Mouse (Mus musculus): ENCODE results near the gene Caln1. TPM values are rescaled to one million over a fixed set of nuclear protein-coding genes. Genes with fewer than 3 reads are reported as not detected.

Gene Caln1
- polyA plus RNA-seq, 1 experiment: 6.9 TPM

- TF ChIP-seq CTCF (IDR thresholded peaks at IDR 0.05; ENCODE audit: borderline replicate concordance, extremely low read depth, insufficient read depth, insufficient read length): no peak
- TF ChIP-seq POLR2A (IDR thresholded peaks at IDR 0.05; ENCODE audit: borderline replicate concordance, extremely low read depth, insufficient read depth, insufficient read length, poor library complexity, severe bottlenecking): no peak
- no peak for DNase-seq (ENCODE audit: low read depth)
Measured at GRCm38 (mm10) chr5:130702361-130702760, 333.1 kb downstream of the Caln1 start.

GRCm38 (mm10) chr5:130704866-130705265, 335.6 kb downstream of the Caln1 start:
- no peak for TF ChIP-seq POLR2A (IDR thresholded peaks at IDR 0.05; ENCODE audit: borderline replicate concordance, extremely low read depth, insufficient read depth, insufficient read length, poor library complexity, severe bottlenecking)
- no peak for TF ChIP-seq CTCF (IDR thresholded peaks at IDR 0.05; ENCODE audit: borderline replicate concordance, extremely low read depth, insufficient read depth, insufficient read length)
- no peak for DNase-seq (ENCODE audit: low read depth)

GRCm38 (mm10) chr5:130706202-130706855, 337.1 kb downstream of the Caln1 start:
- TF ChIP-seq POLR2A (IDR thresholded peaks at IDR 0.05; ENCODE audit: borderline replicate concordance, extremely low read depth, insufficient read depth, insufficient read length, poor library complexity, severe bottlenecking) (no peak), CTCF (IDR thresholded peaks at IDR 0.05; ENCODE audit: borderline replicate concordance, extremely low read depth, insufficient read depth, insufficient read length) (no peak)
- DNase-seq (ENCODE audit: low read depth): no peak

GRCm38 (mm10) chr5:130707755-130708154, 338.5 kb downstream of the Caln1 start:
- DNase-seq (ENCODE audit: low read depth): no peak
- no peak for TF ChIP-seq POLR2A (IDR thresholded peaks at IDR 0.05; ENCODE audit: borderline replicate concordance, extremely low read depth, insufficient read depth, insufficient read length, poor library complexity, severe bottlenecking)
- TF ChIP-seq CTCF (IDR thresholded peaks at IDR 0.05; ENCODE audit: borderline replicate concordance, extremely low read depth, insufficient read depth, insufficient read length): no peak

- no peak for TF ChIP-seq POLR2A (IDR thresholded peaks at IDR 0.05; ENCODE audit: borderline replicate concordance, extremely low read depth, insufficient read depth, insufficient read length, poor library complexity, severe bottlenecking)
- no peak for TF ChIP-seq CTCF (IDR thresholded peaks at IDR 0.05; ENCODE audit: borderline replicate concordance, extremely low read depth, insufficient read depth, insufficient read length)
- no peak for DNase-seq (ENCODE audit: low read depth)
Measured at GRCm38 (mm10) chr5:130708616-130709015, 339.4 kb downstream of the Caln1 start.

- no peak for DNase-seq (ENCODE audit: low read depth)
- TF ChIP-seq POLR2A (IDR thresholded peaks at IDR 0.05; ENCODE audit: borderline replicate concordance, extremely low read depth, insufficient read depth, insufficient read length, poor library complexity, severe bottlenecking): no peak
- TF ChIP-seq CTCF (IDR thresholded peaks at IDR 0.05; ENCODE audit: borderline replicate concordance, extremely low read depth, insufficient read depth, insufficient read length): no peak
Measured at GRCm38 (mm10) chr5:130711643-130712042, 342.4 kb downstream of the Caln1 start.

GRCm38 (mm10) chr5:130712281-130712680, 343.0 kb downstream of the Caln1 start:
- no peak for DNase-seq (ENCODE audit: low read depth)
- TF ChIP-seq POLR2A (IDR thresholded peaks at IDR 0.05; ENCODE audit: borderline replicate concordance, extremely low read depth, insufficient read depth, insufficient read length, poor library complexity, severe bottlenecking): no peak
- TF ChIP-seq CTCF (IDR thresholded peaks at IDR 0.05; ENCODE audit: borderline replicate concordance, extremely low read depth, insufficient read depth, insufficient read length): no peak

GRCm38 (mm10) chr5:130715181-130715580, 345.9 kb downstream of the Caln1 start:
- no peak for TF ChIP-seq POLR2A (IDR thresholded peaks at IDR 0.05; ENCODE audit: borderline replicate concordance, extremely low read depth, insufficient read depth, insufficient read length, poor library complexity, severe bottlenecking)
- TF ChIP-seq CTCF (IDR thresholded peaks at IDR 0.05; ENCODE audit: borderline replicate concordance, extremely low read depth, insufficient read depth, insufficient read length): no peak
- peak; percentile 65 for DNase-seq (ENCODE audit: low read depth)

GRCm38 (mm10) chr5:130718385-130718784, 349.1 kb downstream of the Caln1 start:
- DNase-seq (ENCODE audit: low read depth): peak; percentile 20
- TF ChIP-seq POLR2A (IDR thresholded peaks at IDR 0.05; ENCODE audit: borderline replicate concordance, extremely low read depth, insufficient read depth, insufficient read length, poor library complexity, severe bottlenecking): no peak
- peak; percentile 43; the same call in 1 of the 2 replicates for TF ChIP-seq CTCF (IDR thresholded peaks at IDR 0.05; ENCODE audit: borderline replicate concordance, extremely low read depth, insufficient read depth, insufficient read length)

- TF ChIP-seq POLR2A (IDR thresholded peaks at IDR 0.05; ENCODE audit: borderline replicate concordance, extremely low read depth, insufficient read depth, insufficient read length, poor library complexity, severe bottlenecking): no peak
- no peak for TF ChIP-seq CTCF (IDR thresholded peaks at IDR 0.05; ENCODE audit: borderline replicate concordance, extremely low read depth, insufficient read depth, insufficient read length)
- peak; percentile 54 for DNase-seq (ENCODE audit: low read depth)
Measured at GRCm38 (mm10) chr5:130742171-130742570, 372.9 kb downstream of the Caln1 start.

- peak; percentile 15 for DNase-seq (ENCODE audit: low read depth)
- no peak for TF ChIP-seq CTCF (IDR thresholded peaks at IDR 0.05; ENCODE audit: borderline replicate concordance, extremely low read depth, insufficient read depth, insufficient read length)
- no peak for TF ChIP-seq POLR2A (IDR thresholded peaks at IDR 0.05; ENCODE audit: borderline replicate concordance, extremely low read depth, insufficient read depth, insufficient read length, poor library complexity, severe bottlenecking)
Measured at GRCm38 (mm10) chr5:130757517-130757916, 388.3 kb downstream of the Caln1 start.

- TF ChIP-seq CTCF (IDR thresholded peaks at IDR 0.05; ENCODE audit: borderline replicate concordance, extremely low read depth, insufficient read depth, insufficient read length): no peak
- TF ChIP-seq POLR2A (IDR thresholded peaks at IDR 0.05; ENCODE audit: borderline replicate concordance, extremely low read depth, insufficient read depth, insufficient read length, poor library complexity, severe bottlenecking): no peak
- peak; percentile 55 for DNase-seq (ENCODE audit: low read depth)
Measured at GRCm38 (mm10) chr5:130765784-130766183, 396.5 kb downstream of the Caln1 start.
